Mouse (Mus musculus) kidney, adult 2 months (tissue): Measurements from ENCODE around the gene Pdp2.

Experiments
- CTCF ChIP-seq: fragments of 200-500 bp; conservative IDR thresholded peaks from 2 replicates; pipeline ENCODE4 v1.5.1; 2011; ENCODE audit warnings: low read depth, mild to moderate bottlenecking, control low read depth, low read length, moderate library complexity, mixed read lengths; ENCODE audit not compliant: insufficient read depth, insufficient read length
- POLR2A ChIP-seq: fragments of 200-500 bp; IDR thresholded peaks from one replicate; pipeline ENCODE4 v1.6.1; 2011; ENCODE audit warnings: low read depth, low read length, control low read depth

GRCm38 (mm10) chr8:104602468-104603244, 11.4 kb downstream of the Pdp2 start:
- TF ChIP-seq CTCF = peak; percentile 99
- TF ChIP-seq POLR2A = no peak
